Mouse (Mus musculus) myocyte (in vitro differentiated cells): ENCODE measurements at regions not wholly inside any gene's neighbourhood (a gene's known extent, or its start where the extent isn't known, plus 50 kb on each side); places are given as distances from the start of the nearest gene placed in this dataset.

Experiments
- H3K27me3 ChIP-seq: one replicate; pipeline ENCODE4 v1.6.1; 2011; ENCODE audit not compliant: control insufficient read depth, insufficient read depth, insufficient read length
- H3K36me3 ChIP-seq: one replicate; pipeline ENCODE4 v1.6.1; 2011; ENCODE audit not compliant: control insufficient read depth, insufficient read depth
- H3K4me2 ChIP-seq: one replicate; pipeline ENCODE4 v1.6.1; 2011; ENCODE audit warnings: low read depth, control low read depth
- H3K4me3 ChIP-seq: one replicate; pipeline ENCODE4 v1.5.1; 2011; ENCODE audit warnings: mild to moderate bottlenecking, control low read depth, moderate library complexity
- H3K79me2 ChIP-seq: one replicate; pipeline ENCODE4 v1.6.1; 2011; ENCODE audit not compliant: control insufficient read depth, insufficient read depth
- H3ac ChIP-seq: one replicate; pipeline ENCODE4 v1.6.1; 2011; ENCODE audit not compliant: control insufficient read depth, insufficient read length
- CEBPB ChIP-seq: IDR thresholded peaks from 2 replicates; pipeline ENCODE4 v1.6.1; 2011; ENCODE audit warnings: mild to moderate bottlenecking, moderate library complexity; ENCODE audit not compliant: poor library complexity, insufficient read depth, severe bottlenecking
- E2F4 ChIP-seq: IDR thresholded peaks from one replicate; pipeline ENCODE4 v1.6.1; 2011; ENCODE audit warnings: mild to moderate bottlenecking, control low read depth, moderate library complexity; ENCODE audit not compliant: insufficient read depth
- MAX ChIP-seq: IDR thresholded peaks from one replicate; pipeline ENCODE4 v1.6.1; 2011; ENCODE audit warnings: low read depth, mild to moderate bottlenecking, control low read depth
- MYOD1 ChIP-seq, 3 experiments: IDR thresholded peaks; one replicate each; pipeline ENCODE4 v1.6.1; 2011; ENCODE audit warnings: control low read depth in 2 of 3, low read depth in 2 of 3, mild to moderate bottlenecking in 2 of 3, moderate library complexity in 1 of 3; ENCODE audit not compliant: insufficient read length in 2 of 3, control insufficient read depth in 1 of 3
- MYOG ChIP-seq, 3 experiments: IDR thresholded peaks; one replicate each; pipeline ENCODE4 v1.6.1; 2011; ENCODE audit warnings: control low read depth in 2 of 3, low read depth in 2 of 3, mild to moderate bottlenecking in 2 of 3; ENCODE audit not compliant: insufficient read length in 2 of 3, control insufficient read depth in 1 of 3, insufficient read depth in 1 of 3
- POLR2A ChIP-seq: IDR thresholded peaks from one replicate; pipeline ENCODE4 v1.6.1; 2011; ENCODE audit warnings: low read depth, mild to moderate bottlenecking, control low read depth, moderate library complexity; ENCODE audit not compliant: insufficient read length
- POLR2AphosphoS2 ChIP-seq: IDR thresholded peaks from one replicate; pipeline ENCODE4 v1.6.1; 2011; ENCODE audit warnings: low read depth, control low read depth; ENCODE audit not compliant: insufficient read length
- REST ChIP-seq: IDR thresholded peaks from one replicate; pipeline ENCODE4 v1.6.1; 2011; ENCODE audit warnings: mild to moderate bottlenecking, control low read depth, moderate library complexity; ENCODE audit not compliant: insufficient read depth, insufficient read length
- SRF ChIP-seq: IDR thresholded peaks from one replicate; pipeline ENCODE4 v1.6.1; 2011; ENCODE audit warnings: low read depth; ENCODE audit not compliant: control insufficient read depth, insufficient read length
- TCF12 ChIP-seq: IDR thresholded peaks from one replicate; pipeline ENCODE4 v1.6.1; 2011; ENCODE audit warnings: mild to moderate bottlenecking, control low read depth; ENCODE audit not compliant: poor library complexity, insufficient read depth, severe bottlenecking
- TCF3 ChIP-seq: IDR thresholded peaks from one replicate; pipeline ENCODE4 v1.6.1; 2011; ENCODE audit warnings: low read depth, control low read depth; ENCODE audit not compliant: insufficient read length
- USF1 ChIP-seq: IDR thresholded peaks from one replicate; pipeline ENCODE4 v1.6.1; 2011; ENCODE audit warnings: low read depth, mild to moderate bottlenecking, control low read depth, moderate library complexity

GRCm38 (mm10) chr3:103473336-103473735, 101.7 kb upstream of the Syt6 start:
- Histone ChIP-seq H3K79me2 (no peaks in the 10 kb centered on the region), H3K36me3 (no peaks in the 10 kb centered on the region), H3K4me3 (no peak overlapping the region), H3K27me3 (no peaks in the 10 kb centered on the region), H3K4me2 (peak overlapping the region; percentile 18), H3ac (no peak overlapping the region)
- TF ChIP-seq TCF3 (no peak), TCF12 (no peak), POLR2A (no peak), MYOD1 (IDR thresholded peaks at IDR 0.05; ENCODE audit: control insufficient read depth in 1 of 3, insufficient read length in 2 of 3, low read depth in 2 of 3) (no peak)

GRCm38 (mm10) chr3:103479845-103480543, 95.0 kb upstream of the Syt6 start:
- H3K4me2 ChIP-seq: no peak overlapping the region
- no peaks in the 10 kb centered on the region for H3K79me2 ChIP-seq
- no peak for TF ChIP-seq USF1
- no peak for TF ChIP-seq CEBPB
- TF ChIP-seq TCF12: no peak
- no peak for TF ChIP-seq POLR2AphosphoS2
- TF ChIP-seq TCF3: no peak
- TF ChIP-seq MYOD1 (IDR thresholded peaks at IDR 0.05; ENCODE audit: control insufficient read depth in 1 of 3, insufficient read length in 2 of 3, low read depth in 2 of 3): no peak
- TF ChIP-seq MYOG (IDR thresholded peaks at IDR 0.05; ENCODE audit: control insufficient read depth in 1 of 3, insufficient read depth in 1 of 3, insufficient read length in 2 of 3, low read depth in 2 of 3): no peak
- no peak for TF ChIP-seq SRF

GRCm38 (mm10) chr3:103480676-103481075, 94.4 kb upstream of the Syt6 start:
- Histone ChIP-seq H3K79me2 (no peaks in the 10 kb centered on the region), H3K36me3 (no peaks in the 10 kb centered on the region), H3ac (no peak overlapping the region), H3K27me3 (no peaks in the 10 kb centered on the region), H3K4me2 (no peak overlapping the region), H3K4me3 (no peak overlapping the region)
- no peak for TF ChIP-seq TCF3
- TF ChIP-seq POLR2AphosphoS2: no peak
- no peak for TF ChIP-seq MYOD1 (IDR thresholded peaks at IDR 0.05; ENCODE audit: control insufficient read depth in 1 of 3, insufficient read length in 2 of 3, low read depth in 2 of 3)
- TF ChIP-seq MYOG (IDR thresholded peaks at IDR 0.05; ENCODE audit: control insufficient read depth in 1 of 3, insufficient read depth in 1 of 3, insufficient read length in 2 of 3, low read depth in 2 of 3): no peak
- TF ChIP-seq CEBPB: no peak
- no peak for TF ChIP-seq TCF12
- no peak for TF ChIP-seq E2F4
- no peak for TF ChIP-seq MAX
- TF ChIP-seq REST: no peak
- TF ChIP-seq POLR2A: no peak
- no peak for TF ChIP-seq USF1
- no peak for TF ChIP-seq SRF

More at GRCm38 (mm10) chr3:103479845-103480543, 95.0 kb upstream of the Syt6 start:
- Histone ChIP-seq H3K36me3 (no peaks in the 10 kb centered on the region), H3K27me3 (no peaks in the 10 kb centered on the region), H3K4me3 (no peak overlapping the region), H3ac (no peak overlapping the region)

GRCm38 (mm10) chr3:103483316-103483715, 91.7 kb upstream of the Syt6 start:
- no peak overlapping the region for H3K4me2 ChIP-seq
- H3K36me3 ChIP-seq: no peaks in the 10 kb centered on the region
- H3K4me3 ChIP-seq: no peak overlapping the region
- TF ChIP-seq MYOG (IDR thresholded peaks at IDR 0.05; ENCODE audit: control insufficient read depth in 1 of 3, insufficient read depth in 1 of 3, insufficient read length in 2 of 3, low read depth in 2 of 3) (no peak), CEBPB (no peak), MAX (no peak), POLR2A (no peak), E2F4 (no peak), POLR2AphosphoS2 (no peak), TCF3 (no peak), SRF (no peak), USF1 (no peak), TCF12 (no peak), MYOD1 (IDR thresholded peaks at IDR 0.05; ENCODE audit: control insufficient read depth in 1 of 3, insufficient read length in 2 of 3, low read depth in 2 of 3) (no peak), REST (no peak)
- H3K27me3 ChIP-seq: no peaks in the 10 kb centered on the region
- H3K79me2 ChIP-seq: no peaks in the 10 kb centered on the region
- no peak overlapping the region for H3ac ChIP-seq

GRCm38 (mm10) chr3:103483762-103484161, 91.3 kb upstream of the Syt6 start:
- no peak overlapping the region for H3K4me2 ChIP-seq
- no peak overlapping the region for H3ac ChIP-seq
- TF ChIP-seq TCF12 (no peak), POLR2A (no peak), CEBPB (no peak), TCF3 (no peak), USF1 (no peak), MAX (no peak), REST (no peak), E2F4 (no peak), SRF (no peak), POLR2AphosphoS2 (no peak), MYOD1 (IDR thresholded peaks at IDR 0.05; ENCODE audit: control insufficient read depth in 1 of 3, insufficient read length in 2 of 3, low read depth in 2 of 3) (no peak), MYOG (IDR thresholded peaks at IDR 0.05; ENCODE audit: control insufficient read depth in 1 of 3, insufficient read depth in 1 of 3, insufficient read length in 2 of 3, low read depth in 2 of 3) (no peak)
- H3K36me3 ChIP-seq: no peaks in the 10 kb centered on the region
- H3K27me3 ChIP-seq: no peaks in the 10 kb centered on the region
- no peak overlapping the region for H3K4me3 ChIP-seq
- no peaks in the 10 kb centered on the region for H3K79me2 ChIP-seq
